Mouse (Mus musculus): ENCODE measurements around the gene Hnf1a.
A peak's percentile ranks its signal among the peaks of the same experiment; 100 is the strongest.

Gene Hnf1a

DNA sequence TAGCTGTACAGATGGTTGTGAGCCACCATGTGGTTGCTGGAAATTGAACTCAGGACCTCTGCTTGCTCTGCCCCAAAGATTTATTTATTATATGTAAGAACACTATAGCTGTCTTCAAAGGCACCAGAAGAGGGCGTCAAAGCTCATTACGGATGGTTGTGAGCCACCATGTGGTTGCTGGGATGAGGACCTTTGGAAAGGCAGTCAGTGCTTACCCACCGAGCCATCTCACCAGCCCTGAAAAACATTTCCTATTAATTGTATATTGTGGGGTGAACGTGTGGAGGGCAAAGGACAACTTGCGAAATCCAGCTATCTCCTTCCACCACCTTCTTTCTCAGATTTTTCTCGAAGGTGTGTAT lies 8.0 kb upstream of the Hnf1a start:
- no peak for DNase-seq

DNA sequence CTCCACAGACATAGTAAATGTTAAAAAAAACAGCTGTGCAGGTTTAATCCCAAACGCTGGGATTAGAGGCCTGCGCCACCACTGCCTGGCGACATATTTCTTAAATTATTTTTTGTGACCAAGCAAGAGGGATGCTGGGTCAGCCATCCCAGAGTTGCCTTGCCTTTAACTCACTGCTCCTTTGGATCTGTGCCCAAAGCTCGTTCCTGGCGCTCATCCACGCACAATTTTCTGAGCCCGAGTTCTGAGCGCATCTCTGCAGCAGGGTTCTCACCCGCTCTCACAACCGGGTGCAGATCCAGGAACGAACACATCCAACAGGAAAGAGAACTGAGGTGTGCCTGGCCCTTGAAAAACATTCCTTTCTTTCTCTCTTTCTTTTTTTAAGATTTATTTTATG lies 7.6 kb upstream of the Hnf1a start:
- DNase-seq: no peak

DNA sequence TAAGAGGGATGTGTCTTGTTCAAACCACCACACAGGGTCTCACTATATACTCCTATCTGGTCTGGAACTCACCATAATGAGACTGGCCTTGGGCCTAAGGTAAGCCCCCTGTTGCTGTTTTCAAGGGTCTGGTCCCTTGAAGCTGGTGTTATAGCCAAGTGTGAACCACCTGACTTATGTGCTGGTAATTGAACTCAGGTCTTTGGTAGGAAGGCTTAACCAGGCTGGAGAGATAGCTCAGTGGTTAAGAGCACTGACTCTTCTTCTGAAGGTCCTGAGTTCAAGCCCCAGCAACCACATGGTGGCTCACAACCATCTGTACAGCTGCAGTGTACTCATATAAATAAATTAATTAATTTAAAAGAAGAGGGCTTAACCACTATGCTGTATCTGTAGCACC lies 6.0 kb upstream of the Hnf1a start:
- DNase-seq: no peak

DNA sequence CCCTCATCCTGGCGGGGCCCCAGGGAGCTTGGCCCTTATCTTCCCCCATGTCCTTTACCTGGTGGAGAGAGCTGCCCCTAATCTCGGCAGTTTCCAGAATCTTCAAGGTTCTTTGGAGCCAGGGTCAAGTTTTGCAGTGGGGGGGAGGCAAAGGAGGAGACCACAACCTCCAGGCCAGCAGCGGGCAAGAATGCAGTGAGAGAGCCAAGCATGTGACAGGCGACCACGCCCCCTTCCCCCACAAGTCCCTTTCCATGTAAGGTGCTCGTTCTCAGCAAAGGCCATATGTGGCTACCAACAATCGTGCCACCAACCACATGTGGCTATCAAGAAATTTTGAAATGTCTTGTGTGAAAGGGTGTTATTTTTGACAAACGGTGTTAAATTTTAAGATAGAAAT lies 2.2 kb upstream of the Hnf1a start:
- DNase-seq: no peak

DNA sequence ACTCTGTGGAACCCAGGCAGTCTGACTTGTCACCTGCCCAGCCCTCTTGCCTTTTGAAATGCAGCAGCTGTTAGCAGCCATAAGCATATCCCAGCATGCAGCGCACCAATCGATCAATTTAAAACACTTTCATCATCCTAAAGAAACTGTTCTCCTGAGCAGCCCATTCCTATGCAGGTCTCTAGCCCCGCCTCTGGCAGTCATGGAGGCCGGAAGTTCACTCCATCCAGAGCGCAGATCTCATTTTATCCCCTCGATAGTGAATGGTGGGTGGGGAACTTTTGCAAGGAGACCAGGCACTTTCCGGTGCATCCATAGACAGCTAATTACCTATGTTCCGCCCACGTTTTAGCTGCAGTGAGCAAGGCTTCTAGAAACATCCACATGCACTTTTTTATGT lies 1.3 kb upstream of the Hnf1a start:
- no peak for DNase-seq

DNA sequence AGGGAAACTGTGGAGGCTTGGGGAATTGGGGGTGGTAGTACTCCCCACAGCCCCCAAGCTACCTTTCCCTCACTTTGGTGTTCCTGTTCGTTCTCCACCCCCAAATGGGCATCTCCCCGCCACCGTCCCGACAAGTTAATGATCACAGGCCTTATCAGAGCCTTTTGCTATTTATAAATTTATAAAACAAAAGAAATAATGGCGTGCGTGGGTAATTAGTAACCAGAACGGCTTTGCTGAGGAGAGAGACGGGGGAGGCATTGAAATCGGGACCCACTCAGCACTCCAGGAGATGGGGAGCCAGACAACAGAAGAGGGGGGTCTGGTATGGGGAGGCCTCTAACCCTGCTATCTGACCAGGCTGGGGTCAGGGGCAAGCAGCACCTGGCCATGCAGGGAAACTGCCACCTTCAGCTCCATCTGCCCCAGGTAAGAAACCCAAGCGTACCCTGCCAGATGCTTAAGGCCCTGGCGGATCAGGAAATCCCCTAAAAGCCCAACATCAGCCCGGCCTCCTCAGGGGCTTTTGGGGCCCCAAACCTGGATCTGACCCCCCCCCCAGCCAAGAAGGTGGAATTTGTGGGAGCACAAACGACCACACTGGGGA lies 1.2 kb downstream of the Hnf1a start:
- no peak for DNase-seq

DNA sequence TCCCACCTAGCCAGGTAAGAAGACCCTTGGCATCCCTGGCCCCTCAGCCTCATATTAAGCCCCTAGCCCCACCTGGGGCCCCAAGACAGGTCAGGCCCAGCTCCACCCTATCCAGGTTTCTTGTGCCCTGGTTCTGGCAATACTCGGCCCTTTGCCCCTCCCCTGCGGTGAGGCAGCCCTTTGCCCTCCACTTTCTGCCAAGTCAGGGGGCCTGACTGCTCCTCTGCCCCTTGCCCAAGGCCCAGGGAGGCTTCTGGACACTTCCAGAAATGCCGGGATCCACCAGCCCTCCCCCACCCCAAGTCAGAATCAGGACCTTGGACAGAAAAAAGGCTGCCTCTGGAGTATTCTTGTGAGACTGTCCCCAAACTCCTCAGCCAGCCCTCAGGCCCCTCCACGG lies 1.8 kb downstream of the Hnf1a start:
- no peak for DNase-seq

DNA sequence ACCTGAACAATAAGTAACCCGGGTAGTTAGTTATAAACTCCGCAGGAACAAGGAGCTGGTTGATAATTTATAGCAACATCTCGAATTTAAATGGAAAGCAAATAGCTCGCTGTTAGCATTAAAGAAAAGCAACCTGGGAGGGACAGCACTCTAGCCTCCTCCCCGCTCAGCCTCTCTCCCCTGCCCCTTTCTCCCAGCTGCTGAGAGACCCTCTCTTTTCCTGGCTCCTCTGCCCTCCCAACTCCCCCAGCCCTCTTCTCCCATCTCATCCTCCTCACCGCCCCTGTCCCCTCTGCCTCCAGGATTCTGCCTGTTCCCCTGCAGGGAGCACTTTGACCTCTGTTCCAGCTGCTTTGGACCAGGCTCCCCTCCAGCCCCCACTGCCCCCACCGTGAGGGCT lies 2.2 kb downstream of the Hnf1a start:
- no peak for DNase-seq

DNA sequence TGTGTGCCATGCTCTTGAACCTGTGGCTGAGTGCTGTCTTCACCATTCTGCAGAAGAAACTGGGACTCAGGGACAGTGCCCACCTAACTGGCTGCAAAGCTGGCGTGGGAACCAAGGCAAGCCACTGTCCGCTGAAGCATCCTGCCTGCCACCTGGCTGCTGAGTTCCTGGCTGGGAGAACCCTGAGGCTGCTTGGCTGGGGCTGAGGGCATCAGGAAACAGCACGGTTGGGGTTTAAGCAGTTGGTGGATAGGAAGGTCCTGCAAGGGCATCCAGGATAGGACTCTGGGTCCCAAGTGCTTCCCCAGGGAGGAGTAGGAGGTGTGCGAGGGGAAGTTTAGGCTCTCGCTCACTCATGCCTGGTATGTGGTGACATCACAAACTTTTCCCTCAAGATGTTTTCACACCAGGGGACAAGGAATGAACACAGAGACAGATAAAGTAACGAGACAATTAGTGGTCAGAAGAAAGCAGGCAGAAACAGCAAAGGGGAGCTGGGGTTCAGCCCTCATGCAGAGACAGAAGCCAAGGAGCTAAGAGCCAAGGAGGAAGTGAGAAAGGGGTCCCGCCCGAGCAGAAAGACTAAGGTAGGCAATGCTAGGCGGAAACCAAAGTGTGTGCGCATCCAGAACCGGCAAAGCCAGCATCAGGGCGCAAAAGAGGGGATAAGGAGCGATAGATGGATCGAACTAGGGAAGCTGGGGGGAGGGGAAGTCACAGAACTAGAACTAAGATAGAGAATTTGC lies 3.2 kb downstream of the Hnf1a start:
- DNase-seq: no peak

DNA sequence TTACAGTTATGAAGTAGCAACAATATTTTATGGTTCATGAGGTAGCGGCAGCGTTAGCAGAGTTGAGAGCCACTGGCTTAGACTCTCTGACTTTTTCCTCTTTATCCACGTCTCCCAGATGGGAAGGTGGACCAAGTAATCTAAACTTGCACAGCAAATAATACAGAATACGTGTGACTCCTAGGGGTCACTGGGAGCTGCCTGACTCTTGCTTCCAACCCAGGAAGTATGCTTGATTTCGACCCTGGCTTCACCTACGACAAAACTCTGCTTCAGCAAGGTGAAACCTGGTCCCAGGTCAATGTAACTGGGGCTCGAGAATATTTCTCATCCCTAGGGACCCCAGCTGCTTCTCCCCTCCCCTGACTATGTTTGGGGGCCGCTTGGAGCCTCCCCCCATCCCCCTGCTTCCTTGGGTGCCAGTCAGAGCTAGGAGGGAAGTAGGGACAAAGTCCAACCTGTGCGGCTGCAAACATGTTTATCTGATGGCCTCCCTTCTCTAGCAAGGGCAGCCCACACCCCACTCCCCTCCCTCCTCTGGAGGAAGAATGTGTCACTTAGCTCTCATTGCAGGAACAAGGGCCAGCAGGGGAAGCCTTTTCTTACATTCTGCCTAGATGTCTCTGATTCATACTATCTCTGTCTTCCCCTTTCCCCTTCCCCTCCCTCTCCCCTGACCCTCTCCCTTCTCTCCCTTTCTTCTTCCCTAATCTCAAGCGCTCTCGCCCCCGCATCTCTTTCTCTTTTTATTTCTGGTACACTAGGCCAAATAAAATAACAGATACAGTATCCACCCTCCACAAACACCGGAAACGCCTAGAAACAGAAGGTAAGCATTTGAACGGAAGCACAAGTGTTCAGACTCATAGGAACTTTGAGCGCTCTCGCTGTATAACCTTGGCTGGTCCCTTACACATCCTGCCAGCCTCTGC lies 5.7 kb downstream of the Hnf1a start:
- no peak for DNase-seq

DNA sequence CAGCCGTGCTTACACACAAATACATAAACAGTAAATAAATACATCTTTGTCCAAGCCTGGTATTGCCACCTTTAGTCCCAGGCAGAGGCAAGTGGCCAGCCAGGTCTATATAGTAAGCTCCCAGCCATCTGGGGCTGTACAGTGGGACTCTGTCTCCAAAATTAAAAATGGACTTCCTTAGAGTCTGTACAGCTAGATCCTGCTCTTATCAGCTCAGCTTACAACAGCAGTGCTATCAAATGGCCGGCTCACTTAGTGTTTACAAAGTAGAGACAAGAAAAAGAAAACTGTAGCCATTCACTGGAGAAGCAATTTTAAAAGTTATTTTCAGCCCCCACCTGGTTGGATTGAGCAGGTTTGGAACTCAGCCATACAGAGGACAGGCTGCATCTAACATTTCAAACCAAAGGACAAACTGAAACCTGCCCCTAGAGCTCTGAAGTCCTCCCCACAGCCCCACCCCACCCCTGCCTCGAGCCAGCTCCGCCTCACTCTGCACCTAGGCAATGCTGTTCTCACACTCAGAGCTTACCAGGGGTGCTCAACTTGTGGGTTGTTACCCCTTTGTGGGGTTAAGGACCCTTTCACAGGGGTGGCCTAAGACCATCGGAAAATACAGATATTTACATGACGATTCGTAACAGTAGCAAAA lies 6.5 kb downstream of the Hnf1a start:
- DNase-seq: no peak

DNA sequence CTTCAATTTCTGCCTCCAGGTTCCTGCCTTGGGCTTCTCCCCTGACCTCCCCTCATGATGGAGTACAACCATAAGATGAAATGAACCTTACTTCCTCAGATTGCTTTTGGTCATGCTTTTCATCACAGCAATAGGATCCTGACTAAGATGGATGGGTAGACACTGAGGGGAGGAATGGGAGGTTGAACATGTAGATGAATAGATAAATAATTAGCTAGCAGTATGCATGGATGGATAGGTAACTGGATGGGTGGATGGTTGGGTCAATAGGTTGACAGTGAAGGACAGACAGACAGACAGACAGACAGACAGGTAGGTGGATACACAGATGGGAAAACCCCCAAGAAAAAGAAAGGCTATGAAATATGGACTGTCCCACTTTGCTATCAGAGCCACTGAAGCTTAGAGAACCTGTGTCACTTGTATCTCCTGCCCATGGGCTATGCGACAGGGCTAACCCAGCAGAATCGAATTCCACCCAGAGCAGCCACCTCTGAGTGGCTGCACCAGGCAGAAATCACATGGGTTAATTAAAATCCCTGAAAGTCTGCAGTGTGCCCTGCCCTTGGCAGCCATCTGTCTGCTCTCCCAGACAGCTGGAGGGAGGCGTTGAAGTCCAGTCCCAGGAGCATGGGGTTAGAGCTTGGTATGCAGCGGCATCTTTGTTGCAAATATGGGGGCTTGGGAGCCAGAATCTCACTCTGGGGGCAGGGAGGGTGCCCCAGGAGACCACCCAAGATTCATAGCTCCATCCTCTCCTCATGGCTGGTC lies 9.1 kb downstream of the Hnf1a start:
- no peak for DNase-seq

DNA sequence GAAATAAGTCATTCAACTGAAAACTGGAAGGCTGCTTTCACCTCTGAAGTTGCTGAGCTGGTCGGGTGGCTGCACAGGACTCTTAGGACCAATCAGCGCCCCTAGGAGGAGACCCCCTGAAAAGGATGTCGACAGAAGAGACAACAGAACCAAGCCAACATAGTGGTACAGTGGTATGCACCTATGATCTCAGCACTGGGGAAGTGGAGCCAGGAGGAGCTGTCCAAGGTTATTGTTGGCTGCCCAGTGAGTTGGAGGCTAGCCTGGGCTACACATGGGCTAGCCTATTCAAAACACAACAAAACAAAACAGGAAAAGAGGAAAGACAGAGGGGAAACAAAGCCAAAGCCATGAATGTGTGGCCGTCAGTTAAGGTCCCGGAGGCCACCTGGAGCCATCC lies 12.8 kb downstream of the Hnf1a start:
- DNase-seq: no peak

DNA sequence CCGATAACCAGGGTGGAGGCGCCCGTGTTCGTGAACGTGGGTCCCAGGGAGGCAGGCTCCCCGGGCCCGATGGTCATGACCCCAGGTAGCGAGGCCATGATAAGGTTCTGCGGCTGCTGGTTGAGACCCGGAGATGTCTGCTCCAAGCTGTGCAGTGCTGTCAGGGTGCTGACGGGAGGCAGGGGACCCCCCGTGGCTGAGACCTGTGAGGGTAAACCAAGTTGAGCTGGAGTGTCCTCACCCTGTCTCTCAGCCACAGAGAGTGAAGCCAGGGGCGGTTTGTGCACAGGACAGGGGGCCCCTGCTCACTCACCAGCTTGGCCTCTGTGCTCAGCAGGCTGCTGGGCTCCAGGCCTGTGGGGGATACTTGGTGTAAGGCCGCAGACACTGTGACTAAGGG lies 17.6 kb downstream of the Hnf1a start:
- no peak for DNase-seq

DNA sequence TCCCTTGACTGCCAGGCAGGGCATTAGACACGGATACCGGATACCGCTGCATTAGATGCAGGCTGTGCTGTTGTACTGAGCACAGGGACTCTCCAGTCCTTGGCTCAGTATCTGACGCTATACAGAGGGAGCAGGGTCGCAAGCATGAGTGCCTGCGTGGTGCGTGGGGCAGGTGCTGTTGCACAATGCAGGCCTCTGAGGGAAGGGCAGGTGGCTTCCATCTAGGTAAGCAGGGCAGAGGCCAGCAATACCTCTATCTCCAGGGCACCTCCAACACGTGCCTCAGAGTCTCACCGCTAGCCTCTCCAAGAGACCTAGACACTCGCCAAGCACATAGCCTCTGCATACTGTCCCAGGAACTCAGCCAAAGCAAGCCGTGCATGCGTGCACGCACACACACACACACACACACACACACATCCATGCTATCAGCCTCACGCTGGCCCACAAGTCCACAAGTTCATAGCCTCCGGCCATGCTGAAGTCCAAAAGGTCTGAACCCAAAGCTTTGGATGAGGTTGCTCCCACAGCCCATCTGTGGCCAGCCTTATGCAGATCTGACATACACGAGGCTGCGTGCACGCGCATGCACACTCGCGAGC lies 19.5 kb downstream of the Hnf1a start:
- DNase-seq: no peak

DNA sequence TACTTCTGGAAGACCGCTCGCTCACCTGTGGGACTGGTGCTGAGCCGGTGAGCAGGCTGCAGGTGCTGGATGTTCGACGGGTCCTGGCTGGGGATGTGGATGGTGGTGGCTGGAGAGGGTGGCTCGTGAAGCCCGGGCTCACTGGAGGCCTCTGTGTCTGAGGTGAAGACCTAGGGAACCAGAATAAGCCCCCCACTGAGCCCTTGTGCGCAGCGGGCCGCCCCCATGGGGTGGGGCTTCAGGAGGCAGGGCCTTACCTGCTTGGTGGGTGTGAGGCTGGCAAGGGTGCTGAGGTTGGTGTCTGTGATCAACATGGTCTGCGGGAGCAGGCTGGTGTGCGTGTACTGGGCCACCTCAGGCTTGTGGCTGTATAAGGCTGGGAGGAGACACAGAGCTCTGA lies 20.2 kb downstream of the Hnf1a start:
- DNase-seq: no peak

DNA sequence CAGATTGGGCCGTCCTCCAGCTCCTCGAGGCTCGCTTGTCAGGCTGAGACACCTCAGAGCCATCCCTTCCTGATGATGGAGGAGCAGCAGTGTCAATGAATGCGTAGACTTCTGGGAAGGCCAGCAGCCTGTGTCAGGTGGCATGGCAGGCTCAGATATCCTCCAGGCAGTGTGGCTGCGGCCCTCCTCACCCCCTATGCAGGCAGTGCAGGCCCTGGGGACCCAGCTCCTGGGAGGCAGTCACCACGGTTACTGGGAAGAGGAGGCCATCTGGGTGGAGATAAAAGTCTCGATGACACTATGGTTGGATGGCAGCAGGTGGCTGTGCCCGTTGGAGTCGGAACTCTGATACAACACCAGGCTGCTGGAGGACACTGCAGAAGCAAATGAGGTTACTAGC lies 21.1 kb downstream of the Hnf1a start:
- DNase-seq: no peak

DNA sequence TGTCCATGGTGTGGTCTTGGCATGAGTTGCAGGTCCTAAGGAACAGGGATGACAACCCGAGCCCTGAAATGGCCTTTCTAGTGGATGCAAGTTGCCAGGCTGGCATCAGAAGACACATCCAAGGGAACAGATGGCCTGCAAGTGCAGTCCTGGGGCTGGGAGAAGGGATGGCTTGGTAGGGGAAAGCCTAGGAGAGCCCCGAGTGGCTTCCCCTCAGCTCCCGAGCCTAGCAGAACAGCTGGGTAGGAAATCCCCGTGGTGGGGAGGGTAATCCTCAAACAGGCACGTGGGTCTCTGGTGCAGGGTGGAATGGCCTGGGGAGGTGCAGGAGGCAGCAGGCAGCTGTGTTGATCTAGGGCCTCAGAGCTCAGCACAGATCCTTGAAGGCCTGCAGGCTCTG lies 21.6 kb downstream of the Hnf1a start:
- DNase-seq: no peak

DNA sequence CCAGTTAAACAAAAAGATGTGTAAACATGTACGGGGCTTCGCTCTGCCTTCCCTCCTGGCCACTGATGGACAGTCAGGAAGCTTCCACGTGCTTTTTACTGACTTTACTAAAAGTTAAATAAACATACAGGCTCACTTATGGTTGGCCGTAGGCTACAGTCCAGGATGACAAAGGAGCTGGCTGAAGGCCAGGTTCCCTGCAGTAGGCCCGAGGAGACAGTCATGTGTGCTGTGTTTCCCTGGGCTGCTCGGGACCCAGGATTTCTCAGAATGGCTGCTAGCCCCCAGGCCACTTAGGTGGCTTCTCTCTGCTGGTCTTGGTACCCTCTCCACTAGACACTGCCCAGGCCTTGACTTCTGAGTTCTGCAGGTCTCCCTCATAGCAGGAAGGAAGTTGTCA lies 22.0 kb downstream of the Hnf1a start:
- DNase-seq: no peak

DNA sequence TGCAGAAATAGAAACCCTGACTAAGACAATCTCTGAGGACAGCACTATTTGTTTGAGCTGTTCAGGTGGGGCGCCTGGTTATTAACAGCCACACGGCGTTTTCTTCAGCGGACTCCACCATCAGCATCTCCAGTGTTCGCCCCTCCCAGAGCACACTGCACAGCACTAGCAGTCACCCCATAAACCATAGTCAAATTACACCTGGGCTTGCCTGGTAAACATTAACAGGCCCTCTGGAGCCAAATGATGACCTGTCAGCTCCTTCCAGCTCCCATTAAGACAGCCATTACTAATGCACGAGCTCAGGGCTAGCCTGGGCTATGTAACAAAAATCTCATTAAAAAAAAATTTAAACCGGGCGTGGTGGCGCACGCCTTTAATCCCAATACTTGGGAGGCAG lies 25.8 kb downstream of the Hnf1a start:
- DNase-seq: no peak

DNA sequence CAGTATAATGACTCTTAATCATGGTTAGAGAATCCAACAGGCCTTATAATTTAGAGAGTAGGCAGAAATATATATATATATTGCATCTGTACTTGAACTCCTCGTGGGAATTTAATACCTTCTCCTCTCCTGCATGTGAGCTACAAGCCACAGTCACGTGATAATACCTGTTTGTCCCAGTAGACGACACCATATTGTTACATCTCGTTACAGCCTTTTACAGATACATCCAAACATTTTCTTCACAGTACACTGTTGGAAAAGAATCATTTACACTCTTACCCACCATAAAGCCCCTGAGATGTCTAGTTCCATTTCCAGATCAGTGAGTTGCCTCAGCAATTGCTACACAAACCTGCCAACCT lies 28.1 kb downstream of the Hnf1a start:
- no peak for DNase-seq

DNA sequence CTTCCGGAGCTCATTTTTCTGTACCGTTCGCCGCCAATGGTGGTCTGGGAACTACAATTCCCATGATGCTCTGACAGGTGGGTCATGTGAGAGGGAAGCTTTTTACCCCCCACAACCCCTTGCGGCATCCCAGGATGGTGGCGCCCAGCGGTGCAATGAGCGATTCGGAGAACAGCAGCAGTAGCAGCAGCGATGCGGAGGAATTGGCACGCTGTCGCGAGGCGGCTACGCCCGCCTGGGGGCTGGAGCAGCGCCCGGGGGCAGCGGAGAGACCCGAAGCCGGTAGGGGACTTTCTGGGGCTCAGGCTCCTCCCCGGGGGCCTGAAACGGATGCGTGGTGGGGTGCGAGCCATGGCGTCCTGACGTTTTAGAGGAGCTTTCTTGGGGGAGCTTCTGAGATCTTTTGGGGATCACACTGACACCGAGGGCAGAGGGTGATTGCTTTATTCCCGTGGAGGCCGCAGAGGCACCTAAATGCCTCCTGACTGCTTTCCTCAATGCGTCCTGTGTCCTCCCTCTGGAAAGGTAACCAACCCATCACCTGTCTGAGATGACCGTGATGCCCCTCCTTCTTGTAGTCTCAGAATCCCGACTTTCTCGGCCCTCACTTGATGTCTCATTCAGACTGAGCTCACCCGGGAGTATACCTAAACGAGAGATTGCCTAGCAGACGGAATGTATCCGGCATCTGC lies 28.7 kb downstream of the Hnf1a start, which contains the start of gene 2210016L21Rik:
TSS of gene 2210016L21Rik (plus strand) at position 85 of the 692 bp plus-strand sequence.
- peak; percentile 83 to 90 for DNase-seq

Data from thymus, postnatal 36 days (tissue).